Mouse (Mus musculus): ENCODE data around the gene Tmtc1.

Gene Tmtc1

GRCm38 (mm10) chr6:148467170-148467921, 23.2 kb upstream of the Tmtc1 start:
- Histone ChIP-seq H3K27me3 (ENCODE audit: insufficient read depth, low read length) (no peaks in the 10 kb centered on the region), H3K4me3 (replicated peaks; ENCODE audit: low read length) (no peak overlapping the region), H3K4me1 (replicated peaks; ENCODE audit: low read depth, low read length) (no peaks in the 10 kb centered on the region), H3K36me3 (ENCODE audit: insufficient read depth, low read length) (no peaks in the 10 kb centered on the region), H3K9me3 (ENCODE audit: low read length) (no peaks in the 10 kb centered on the region)
- TF ChIP-seq CTCF (conservative IDR thresholded peaks at IDR 0.05; ENCODE audit: low read length): no peak
- no peak for TF ChIP-seq NANOG (IDR thresholded peaks at IDR 0.05; ENCODE audit: borderline replicate concordance, low read length)
- TF ChIP-seq POU5F1 (IDR thresholded peaks at IDR 0.05; ENCODE audit: borderline replicate concordance, low read length): no peak

GRCm38 (mm10) chr6:148459636-148460035, 15.4 kb upstream of the Tmtc1 start:
- Histone ChIP-seq H3K4me3 (replicated peaks; ENCODE audit: low read length) (no peak overlapping the region), H3K27me3 (ENCODE audit: insufficient read depth, low read length) (no peaks in the 10 kb centered on the region), H3K36me3 (ENCODE audit: insufficient read depth, low read length) (no peaks in the 10 kb centered on the region), H3K4me1 (replicated peaks; ENCODE audit: low read depth, low read length) (no peaks in the 10 kb centered on the region), H3K9me3 (ENCODE audit: low read length) (peaks cover 6% of the 10 kb centered on the region)
- TF ChIP-seq CTCF (conservative IDR thresholded peaks at IDR 0.05; ENCODE audit: low read length) (no peak), POU5F1 (IDR thresholded peaks at IDR 0.05; ENCODE audit: borderline replicate concordance, low read length) (no peak), NANOG (IDR thresholded peaks at IDR 0.05; ENCODE audit: borderline replicate concordance, low read length) (no peak)

GRCm38 (mm10) chr6:148455470-148455869, 11.3 kb upstream of the Tmtc1 start:
- Histone ChIP-seq H3K36me3 (ENCODE audit: insufficient read depth, low read length) (no peaks in the 10 kb centered on the region), H3K27me3 (ENCODE audit: insufficient read depth, low read length) (peaks cover 4% of the 10 kb centered on the region; the same call in 1 of the 2 replicates), H3K9me3 (ENCODE audit: low read length) (peaks cover 6% of the 10 kb centered on the region), H3K4me1 (replicated peaks; ENCODE audit: low read depth, low read length) (no peaks in the 10 kb centered on the region), H3K4me3 (replicated peaks; ENCODE audit: low read length) (no peak overlapping the region)
- TF ChIP-seq POU5F1 (IDR thresholded peaks at IDR 0.05; ENCODE audit: borderline replicate concordance, low read length) (no peak), CTCF (conservative IDR thresholded peaks at IDR 0.05; ENCODE audit: low read length) (peak; percentile 64)

GRCm38 (mm10) chr6:148454740-148455139, 10.6 kb upstream of the Tmtc1 start:
- Histone ChIP-seq H3K9me3 (ENCODE audit: low read length) (peaks cover 6% of the 10 kb centered on the region), H3K27me3 (ENCODE audit: insufficient read depth, low read length) (peaks cover 4% of the 10 kb centered on the region; the same call in 1 of the 2 replicates), H3K4me3 (replicated peaks; ENCODE audit: low read length) (no peak overlapping the region), H3K36me3 (ENCODE audit: insufficient read depth, low read length) (no peaks in the 10 kb centered on the region), H3K4me1 (replicated peaks; ENCODE audit: low read depth, low read length) (no peaks in the 10 kb centered on the region)
- TF ChIP-seq NANOG (IDR thresholded peaks at IDR 0.05; ENCODE audit: borderline replicate concordance, low read length): no peak
- no peak for TF ChIP-seq POU5F1 (IDR thresholded peaks at IDR 0.05; ENCODE audit: borderline replicate concordance, low read length)
- no peak for TF ChIP-seq CTCF (conservative IDR thresholded peaks at IDR 0.05; ENCODE audit: low read length)

GRCm38 (mm10) chr6:148448151-148448550, 4.0 kb upstream of the Tmtc1 start:
- no peaks in the 10 kb centered on the region for H3K36me3 ChIP-seq (ENCODE audit: insufficient read depth, low read length)
- peaks cover 5% of the 10 kb centered on the region; the same call in 1 of the 2 replicates for H3K9me3 ChIP-seq (ENCODE audit: low read length)
- TF ChIP-seq POU5F1 (IDR thresholded peaks at IDR 0.05; ENCODE audit: borderline replicate concordance, low read length) (no peak), NANOG (IDR thresholded peaks at IDR 0.05; ENCODE audit: borderline replicate concordance, low read length) (no peak), CTCF (conservative IDR thresholded peaks at IDR 0.05; ENCODE audit: low read length) (peak; percentile 66)
- H3K4me3 ChIP-seq (replicated peaks; ENCODE audit: low read length): no peak overlapping the region
- peaks cover 11% of the 10 kb centered on the region for H3K4me1 ChIP-seq (replicated peaks; ENCODE audit: low read depth, low read length)
- H3K27me3 ChIP-seq (ENCODE audit: insufficient read depth, low read length): peaks cover 38% of the 10 kb centered on the region

GRCm38 (mm10) chr6:148446113-148446512, 1.9 kb upstream of the Tmtc1 start:
- Histone ChIP-seq H3K4me3 (replicated peaks; ENCODE audit: low read length) (no peak overlapping the region), H3K9me3 (ENCODE audit: low read length) (peaks cover 5% of the 10 kb centered on the region; the same call in 1 of the 2 replicates), H3K4me1 (replicated peaks; ENCODE audit: low read depth, low read length) (peaks cover 30% of the 10 kb centered on the region), H3K36me3 (ENCODE audit: insufficient read depth, low read length) (no peaks in the 10 kb centered on the region), H3K27me3 (ENCODE audit: insufficient read depth, low read length) (peaks cover 55% of the 10 kb centered on the region)
- no peak for TF ChIP-seq CTCF (conservative IDR thresholded peaks at IDR 0.05; ENCODE audit: low read length)
- TF ChIP-seq POU5F1 (IDR thresholded peaks at IDR 0.05; ENCODE audit: borderline replicate concordance, low read length): no peak
- no peak for TF ChIP-seq NANOG (IDR thresholded peaks at IDR 0.05; ENCODE audit: borderline replicate concordance, low read length)

- Histone ChIP-seq H3K27me3 (ENCODE audit: insufficient read depth, low read length) (peaks cover 55% of the 10 kb centered on the region), H3K9me3 (ENCODE audit: low read length) (peaks cover 5% of the 10 kb centered on the region; the same call in 1 of the 2 replicates), H3K4me1 (replicated peaks; ENCODE audit: low read depth, low read length) (peaks cover 38% of the 10 kb centered on the region), H3K4me3 (replicated peaks; ENCODE audit: low read length) (peak overlapping the region; percentile 90), H3K36me3 (ENCODE audit: insufficient read depth, low read length) (no peaks in the 10 kb centered on the region)
- TF ChIP-seq POU5F1 (IDR thresholded peaks at IDR 0.05; ENCODE audit: borderline replicate concordance, low read length) (no peak), CTCF (conservative IDR thresholded peaks at IDR 0.05; ENCODE audit: low read length) (no peak), NANOG (IDR thresholded peaks at IDR 0.05; ENCODE audit: borderline replicate concordance, low read length) (no peak)
These were observed 607 bp upstream of the Tmtc1 start for GRCm38 (mm10) chr6:148444796-148445195.

- Histone ChIP-seq H3K36me3 (ENCODE audit: insufficient read depth, low read length) (no peaks in the 10 kb centered on the region), H3K27me3 (ENCODE audit: insufficient read depth, low read length) (peaks cover 55% of the 10 kb centered on the region), H3K4me3 (replicated peaks; ENCODE audit: low read length) (peak overlapping the region; percentile 90), H3K4me1 (replicated peaks; ENCODE audit: low read depth, low read length) (peaks cover 38% of the 10 kb centered on the region), H3K9me3 (ENCODE audit: low read length) (peaks cover 2% of the 10 kb centered on the region; the same call in 1 of the 2 replicates)
- TF ChIP-seq POU5F1 (IDR thresholded peaks at IDR 0.05; ENCODE audit: borderline replicate concordance, low read length): no peak
- no peak for TF ChIP-seq NANOG (IDR thresholded peaks at IDR 0.05; ENCODE audit: borderline replicate concordance, low read length)
- no peak for TF ChIP-seq CTCF (conservative IDR thresholded peaks at IDR 0.05; ENCODE audit: low read length)
These were observed 881 bp downstream of the Tmtc1 start for GRCm38 (mm10) chr6:148443291-148443725.

Measured in E14TG2a.4 (cell line).